Mouse (Mus musculus) gastrocnemius, postnatal 4 days (tissue): ENCODE results near the gene Man2c1. TPM values are rescaled to one million over a fixed set of nuclear protein-coding genes. Genes with fewer than 3 reads are reported as not detected.
A peak's percentile ranks its signal among the peaks of the same experiment; 100 is the strongest.

Experiments used
- DNase-seq, 2 experiments: peaks; one replicate each; pipeline ENCODE4 v3.0.0; 2021 to 2022; ENCODE audit warnings: low spot score in 2 of 2, mixed read lengths in 2 of 2
- long read RNA-seq, 2 experiments: library from polyadenylated mRNA; stranded (forward); transcript quantifications; one replicate each; pipeline ENCODE4 v2.0.0; 2021
- total RNA-seq, 2 experiments: library from RNA; stranded (reverse); gene quantifications; 2 replicates each; pipeline ENCODE4 v1.2.3; 2021

Man2c1 gene
- total RNA-seq = 10 to 100 TPM; 67.1 to 81.6 TPM
- long read RNA-seq, experiment 1, transcript Man2c1-211 (26 exons, 3,820 nt) = major isoform, 58 of 75 reads
- long read RNA-seq, experiment 1, partial matches to known transcripts = 3 of 75 reads
- long read RNA-seq, experiment 1, other reads (novel, unspliced or antisense) = 13 of 75 reads
- long read RNA-seq, experiment 2, transcript Man2c1-211 (26 exons, 3,820 nt) = major isoform, 55 of 83 reads
- long read RNA-seq, experiment 2, partial matches to known transcripts = 10 of 83 reads
- long read RNA-seq, experiment 2, other reads (novel, unspliced or antisense) = 18 of 83 reads

GRCm38 (mm10) chr9:57130577-57131433 lies at the start of gene Man2c1:
TSS of gene Man2c1 (plus strand) at chr9:57130690.
- peak; percentile 84 to 95 for DNase-seq

DNA sequence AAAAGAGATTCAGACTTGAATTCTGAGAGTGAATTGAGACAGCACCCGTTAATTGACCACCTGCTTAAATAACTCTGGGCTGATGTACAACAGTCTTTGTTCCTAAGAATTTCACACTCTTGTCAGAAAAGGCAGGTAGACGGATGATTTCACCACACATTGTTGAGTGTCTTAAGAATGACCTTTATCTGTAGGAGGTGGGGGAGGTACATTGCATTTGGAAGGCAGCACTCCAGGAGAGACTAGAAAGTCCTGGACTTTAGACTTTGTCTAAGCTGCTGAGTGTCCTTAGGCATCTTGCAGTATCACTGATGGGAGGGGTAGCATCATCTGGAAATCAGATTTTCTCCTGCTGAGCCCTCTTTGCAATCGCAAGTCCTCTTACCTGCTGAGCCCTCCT lies 48.3 kb upstream of the Man2c1 start:
- no peak for DNase-seq

- DNase-seq = no peak
Measured at GRCm38 (mm10) chr9:57117261-57117755, 13.2 kb upstream of the Man2c1 start.

GRCm38 (mm10) chr9:57129641-57130040 lies 849 bp upstream of the Man2c1 start:
- DNase-seq = no peak

DNA sequence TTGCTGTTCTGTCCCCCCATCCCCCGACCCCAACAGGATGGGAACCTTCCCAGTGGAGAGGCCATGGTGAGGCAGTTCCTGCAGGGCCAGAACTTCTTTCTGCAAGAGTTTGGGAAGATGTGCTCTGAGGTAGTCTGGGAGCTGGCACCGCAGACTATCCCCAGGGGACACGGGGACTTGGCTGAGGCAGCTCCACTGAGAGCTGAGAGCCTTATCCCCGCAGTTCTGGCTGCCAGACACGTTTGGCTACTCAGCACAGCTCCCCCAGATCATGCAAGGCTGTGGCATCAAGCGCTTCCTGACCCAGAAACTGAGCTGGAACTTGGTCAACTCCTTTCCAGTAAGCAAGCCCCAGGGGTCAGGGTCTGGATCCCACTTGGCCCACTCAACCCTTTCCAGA lies 6.8 kb downstream of the Man2c1 start:
- DNase-seq = no peak

DNA sequence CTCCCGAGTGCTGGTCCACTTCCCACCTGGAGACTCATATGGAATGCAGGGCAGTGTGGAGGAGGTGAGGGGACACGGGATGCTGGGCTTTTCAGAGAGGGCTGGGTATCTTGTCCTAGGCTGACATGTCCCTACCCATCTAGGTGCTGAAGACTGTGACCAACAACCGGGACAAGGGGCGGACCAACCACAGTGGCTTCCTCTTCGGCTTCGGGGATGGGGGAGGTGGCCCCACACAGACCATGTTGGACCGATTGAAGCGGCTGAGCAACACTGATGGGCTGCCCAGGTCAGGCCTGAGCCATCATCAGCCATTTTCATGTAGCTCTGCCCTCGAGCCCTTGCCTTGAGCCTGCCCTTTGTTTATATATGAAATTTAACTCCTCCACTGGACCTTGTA lies 7.3 kb downstream of the Man2c1 start:
- DNase-seq = no peak

DNA sequence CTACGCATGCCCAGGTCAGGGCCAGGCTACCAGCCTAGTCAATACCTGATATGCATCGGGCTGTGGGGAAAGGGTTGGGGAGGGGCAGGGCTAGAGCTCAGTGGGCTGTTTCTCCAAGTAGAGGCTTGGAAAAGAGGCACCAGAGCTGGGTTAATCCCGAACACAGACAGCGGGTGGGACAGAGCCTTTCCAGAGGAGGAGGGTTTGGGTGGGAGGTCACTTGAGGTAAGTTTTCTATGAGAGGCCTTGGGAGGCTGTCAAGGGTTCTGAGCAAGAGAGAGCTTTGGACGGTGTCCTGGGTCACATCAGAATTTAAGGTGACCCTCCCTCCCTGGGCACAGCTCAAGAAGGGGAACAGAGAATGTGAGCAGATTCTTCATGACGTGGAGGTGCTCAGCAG lies 8.0 kb downstream of the Man2c1 start:
- no peak for DNase-seq

DNA sequence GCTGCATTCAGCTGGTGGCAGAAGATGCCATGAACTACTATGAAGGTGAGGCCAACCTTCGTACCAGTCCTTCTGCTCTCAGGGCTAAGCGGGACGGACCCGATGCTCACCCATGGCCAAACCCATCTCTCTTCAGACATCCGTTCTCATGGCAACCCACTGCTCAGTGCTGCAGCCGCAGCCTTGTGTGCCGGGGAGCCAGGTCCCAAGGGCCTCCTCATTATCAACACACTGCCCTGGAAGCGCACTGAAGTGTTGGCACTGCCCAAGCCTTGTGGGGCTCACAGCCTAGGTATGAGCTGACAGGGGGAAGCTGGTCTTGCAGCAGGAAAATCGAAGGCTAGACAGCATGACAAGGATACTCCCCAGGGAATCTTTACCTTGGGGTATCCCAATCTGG lies 8.6 kb downstream of the Man2c1 start:
- no peak for DNase-seq

DNA sequence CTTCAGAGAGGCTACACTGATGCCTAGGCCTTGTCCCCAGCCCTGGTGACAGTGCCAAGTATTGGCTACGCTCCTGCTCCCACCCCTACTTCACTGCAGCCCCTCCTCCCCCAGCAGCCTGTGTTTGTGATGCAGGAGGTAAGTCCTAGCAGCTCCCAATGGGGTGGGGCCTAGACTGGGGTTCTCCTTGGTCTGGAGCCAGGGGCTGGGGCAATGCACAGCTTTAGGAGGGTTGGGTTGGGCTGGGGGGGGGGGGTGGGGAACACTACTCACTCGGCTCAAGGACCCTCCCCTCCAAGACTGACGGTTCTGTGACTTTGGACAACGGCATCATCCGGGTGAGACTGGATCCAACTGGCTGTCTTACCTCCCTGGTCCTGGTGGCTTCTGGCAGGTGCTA lies 9.1 kb downstream of the Man2c1 start:
- DNase-seq = no peak

GRCm38 (mm10) chr9:57141417-57142353 lies 11.2 kb downstream of the Man2c1 start:
- no peak for DNase-seq

- no peak for DNase-seq
Measured at GRCm38 (mm10) chr9:57143212-57143611, 12.7 kb downstream of the Man2c1 start.

DNA sequence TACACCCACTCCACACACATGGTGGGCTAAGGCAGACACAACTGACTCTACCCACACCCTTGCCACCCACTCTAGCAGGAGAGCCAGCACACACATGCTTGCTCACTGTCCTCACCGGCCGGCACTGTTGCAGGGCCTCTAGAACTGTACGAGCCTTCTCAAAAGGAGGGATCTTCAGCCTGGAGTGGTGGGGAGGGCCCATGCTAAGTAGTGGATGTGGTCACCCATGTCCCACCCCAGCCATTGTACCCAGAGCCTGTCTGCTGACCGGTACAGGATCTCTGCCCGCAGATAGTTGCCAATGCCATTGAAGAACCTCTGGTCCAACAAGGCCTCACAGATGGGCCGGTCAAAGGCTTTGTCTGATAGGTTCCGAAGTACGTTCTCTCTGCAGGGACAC lies 14.3 kb downstream of the Man2c1 start:
- no peak for DNase-seq

DNA sequence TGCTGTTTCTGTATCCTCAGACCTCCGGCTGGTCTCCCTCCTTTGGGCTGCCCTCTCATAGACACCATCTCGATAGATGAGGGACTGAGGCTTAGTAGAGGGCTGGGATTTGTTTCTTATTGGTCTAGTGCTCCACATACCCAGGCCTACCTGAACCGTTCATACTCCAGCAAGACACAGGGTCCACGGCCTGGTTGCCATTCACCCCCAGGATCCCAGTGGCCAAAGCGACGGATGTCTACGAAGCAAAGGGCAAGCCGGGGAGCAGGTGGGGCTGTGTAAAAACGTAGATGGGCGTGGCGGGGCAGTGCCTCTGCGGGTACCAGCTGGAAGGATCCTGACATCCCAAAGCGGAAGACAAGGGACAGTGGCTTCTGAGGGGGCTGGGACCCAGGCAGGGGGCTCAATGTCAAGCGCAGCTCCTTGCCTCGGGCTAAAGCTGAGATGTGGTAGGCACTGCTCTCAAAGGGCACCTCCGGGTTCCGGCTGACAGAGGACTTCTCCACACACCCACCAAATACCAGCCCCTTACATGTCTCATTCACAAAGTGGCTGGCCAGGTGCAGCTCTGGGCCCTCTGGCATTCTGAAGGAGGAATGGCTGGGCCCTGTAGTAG lies 16.1 kb downstream of the Man2c1 start:
- no peak for DNase-seq

DNA sequence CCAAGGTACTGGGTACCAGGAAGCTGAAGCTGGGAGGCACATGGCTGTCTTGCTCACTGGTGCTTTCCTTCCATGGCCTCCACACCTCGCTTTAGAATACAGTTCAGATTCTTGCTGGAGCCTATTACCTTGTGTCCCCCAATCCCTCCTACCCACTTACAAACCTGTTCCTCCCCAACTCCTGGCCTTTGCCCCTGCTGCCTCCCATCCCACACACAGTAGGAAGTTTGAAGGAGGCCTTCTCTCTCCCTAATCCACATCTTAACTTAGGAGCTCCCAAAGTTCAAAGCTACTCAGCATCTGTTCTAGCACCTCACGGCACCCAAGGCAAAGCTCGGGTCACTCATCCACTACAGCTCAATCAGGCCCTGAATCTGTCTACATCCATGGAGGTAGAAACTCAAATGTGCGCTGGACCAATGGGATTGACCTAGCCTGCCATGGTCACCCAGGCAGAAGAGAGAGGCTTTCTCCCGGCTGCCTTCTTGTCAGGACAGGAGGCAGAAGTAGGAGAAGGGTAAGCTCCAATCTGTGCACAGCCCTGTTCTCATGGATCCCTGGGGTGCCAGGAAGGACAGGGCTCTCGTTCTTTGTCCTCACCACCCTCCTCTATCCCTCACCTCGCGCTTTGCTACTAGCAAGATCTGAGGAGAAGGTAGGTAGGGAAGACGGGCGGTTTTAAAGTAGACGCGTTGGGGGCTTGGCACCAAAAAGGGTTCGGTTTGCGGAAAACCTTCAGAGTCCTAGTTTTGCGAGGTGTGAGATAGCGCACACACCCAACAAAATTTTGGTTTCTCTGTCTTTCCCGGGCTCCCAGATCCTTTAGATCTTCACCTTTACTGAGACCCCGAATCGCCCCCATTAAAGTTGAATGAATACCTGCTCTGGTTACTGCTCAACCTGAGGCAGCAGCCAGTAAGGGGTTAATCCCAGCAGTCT lies 17.0 kb downstream of the Man2c1 start:
- peak in 1 of 2 experiments; percentile 13 for DNase-seq

DNA sequence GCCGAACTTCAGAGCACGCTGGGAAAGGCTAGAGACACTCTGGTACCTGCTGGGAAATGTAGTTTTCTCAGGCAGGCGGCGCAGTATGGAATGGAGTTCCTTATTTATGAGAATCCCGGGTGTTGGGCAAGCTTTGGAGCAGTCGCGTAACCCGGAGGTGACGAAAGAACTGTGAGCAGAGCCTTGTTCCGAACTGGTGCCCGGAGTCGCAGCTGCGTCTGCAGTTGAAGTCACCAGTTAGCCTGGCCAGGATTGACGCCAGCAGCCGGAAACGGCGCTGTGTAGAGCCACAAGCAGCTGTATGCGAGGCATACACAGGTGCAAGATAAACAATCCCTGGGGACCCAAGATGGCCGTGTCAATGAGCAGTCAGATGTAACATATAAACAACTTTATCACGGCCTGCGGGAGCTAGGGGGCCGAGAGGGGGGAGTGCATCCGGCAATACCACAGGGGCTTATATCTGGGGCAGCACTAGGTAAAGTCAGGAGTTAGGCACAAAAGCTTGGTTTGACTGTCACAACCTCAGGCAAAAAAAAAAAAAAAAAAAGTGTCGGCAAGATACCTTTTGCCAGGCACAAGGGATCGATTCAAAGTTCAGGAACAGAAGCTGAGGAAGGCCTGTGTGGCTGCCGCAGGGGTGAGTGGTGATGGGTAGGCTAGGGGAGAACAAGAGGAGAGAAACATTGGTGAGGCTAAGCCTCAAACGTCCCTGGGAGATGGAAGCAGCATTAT lies 17.8 kb downstream of the Man2c1 start, which contains the start of gene Neil1:
Gene Neil1, minus strand, starts transcription at position 162 of the 735 bp plus-strand sequence.
- DNase-seq = peak in 1 of 2 experiments; percentile 76

DNA sequence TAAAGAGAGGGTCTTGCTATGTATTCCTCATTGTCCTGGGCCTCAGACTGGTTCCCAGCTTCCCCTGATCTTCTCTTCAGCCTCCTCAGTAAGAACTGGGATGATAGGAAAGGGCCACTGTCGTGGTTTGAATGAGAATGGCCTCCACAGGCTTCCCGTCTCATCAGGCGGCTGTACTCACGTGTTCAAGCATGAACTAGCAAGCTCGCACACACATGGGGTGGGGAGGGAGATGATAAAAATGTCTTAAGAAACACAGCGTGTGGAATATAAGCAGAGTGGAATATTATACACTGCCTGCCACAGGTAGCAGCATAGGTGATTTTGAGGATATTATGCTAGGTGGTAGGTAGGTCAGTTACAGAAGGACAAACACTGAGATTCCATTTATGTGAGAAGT lies 18.5 kb downstream of the Man2c1 start:
- DNase-seq = no peak

DNA sequence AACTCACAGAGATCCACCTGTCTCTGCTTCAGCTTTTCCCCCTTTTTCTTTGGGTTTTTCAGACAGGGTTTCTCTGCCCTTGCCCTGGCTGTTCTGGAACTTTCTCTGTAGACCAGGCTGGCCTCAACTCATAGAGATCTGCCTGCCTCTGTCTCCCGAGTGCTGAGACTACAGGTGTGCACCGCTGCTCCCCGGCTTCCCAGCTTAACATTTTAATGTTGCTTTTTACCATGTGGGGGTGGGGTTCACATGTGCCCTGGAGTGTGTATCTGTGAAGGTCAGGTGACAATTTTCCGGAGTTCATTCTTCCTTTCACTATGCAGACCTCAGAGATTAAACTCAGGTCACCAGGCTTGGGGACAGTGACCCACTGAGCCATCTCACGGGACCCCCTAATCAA lies 19.7 kb downstream of the Man2c1 start:
- DNase-seq = no peak

- DNase-seq = no peak
Measured at GRCm38 (mm10) chr9:57152331-57152730, 21.8 kb downstream of the Man2c1 start.

DNA sequence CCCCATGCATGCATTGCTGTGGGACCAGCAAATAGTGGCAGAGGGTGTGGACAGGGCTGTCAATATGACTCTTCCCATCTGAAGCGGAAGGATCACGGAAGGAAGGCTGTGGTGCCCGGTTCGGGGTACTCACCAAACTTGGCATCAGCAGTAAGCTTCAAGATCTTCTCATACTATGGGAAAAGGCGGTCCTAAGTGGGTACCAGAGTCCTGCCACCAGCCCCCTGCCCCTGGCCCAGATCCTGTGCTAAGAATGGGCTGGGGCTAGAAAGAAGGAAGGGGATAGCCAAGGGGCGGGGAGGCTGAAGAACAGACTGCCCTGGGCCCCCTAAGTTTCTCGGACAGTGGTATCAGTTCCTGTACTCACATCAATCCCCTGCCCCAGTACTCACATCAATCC lies 25.9 kb downstream of the Man2c1 start:
- DNase-seq = no peak
